Mouse (Mus musculus): ENCODE measurements around the gene Acad9. TPM values are rescaled to one million over a fixed set of nuclear protein-coding genes. Genes with fewer than 3 reads are reported as not detected.

Gene Acad9
- polyA plus RNA-seq, 1 experiment from 2014 or later = 98.3 TPM

GRCm38 (mm10) chr3:36070436-36070835 lies 4.7 kb downstream of the Acad9 start:
- H3K4me1 ChIP-seq = peaks cover 11% of the 10 kb centered on the region
- H3K9me3 ChIP-seq = no peaks in the 10 kb centered on the region
- DNase-seq (ENCODE audit: low spot score) = no peak
- H3K36me3 ChIP-seq (replicated peaks) = peaks cover 44% of the 10 kb centered on the region
- no peak overlapping the region for H3K27ac ChIP-seq (replicated peaks)
- no peak overlapping the region for H3K4me3 ChIP-seq
- no peaks in the 10 kb centered on the region for H3K27me3 ChIP-seq (replicated peaks; ENCODE audit: low read depth, poor library complexity, severe bottlenecking)
- 96% methylated on average over 4 of the region's 4 CpGs for WGBS

- DNase-seq (ENCODE audit: low spot score) = no peak
- H3K36me3 ChIP-seq (replicated peaks) = peaks cover 51% of the 10 kb centered on the region
- peaks cover 11% of the 10 kb centered on the region for H3K4me1 ChIP-seq
- no peaks in the 10 kb centered on the region for H3K9me3 ChIP-seq
- no peaks in the 10 kb centered on the region for H3K27me3 ChIP-seq (replicated peaks; ENCODE audit: low read depth, poor library complexity, severe bottlenecking)
- 94% methylated on average over 5 of the region's 5 CpGs for WGBS
- no peak overlapping the region for H3K4me3 ChIP-seq
- no peak overlapping the region for H3K27ac ChIP-seq (replicated peaks)
These were observed 5.3 kb downstream of the Acad9 start for GRCm38 (mm10) chr3:36071047-36071446.

GRCm38 (mm10) chr3:36074231-36074630 lies 8.5 kb downstream of the Acad9 start:
- no peak overlapping the region for H3K27ac ChIP-seq (replicated peaks)
- no peak overlapping the region for H3K4me3 ChIP-seq
- no peaks in the 10 kb centered on the region for H3K27me3 ChIP-seq (replicated peaks; ENCODE audit: low read depth, poor library complexity, severe bottlenecking)
- DNase-seq (ENCODE audit: low spot score) = no peak
- H3K36me3 ChIP-seq (replicated peaks) = peaks cover 80% of the 10 kb centered on the region
- WGBS = 96% methylated on average over 6 of the region's 6 CpGs
- H3K4me1 ChIP-seq = no peaks in the 10 kb centered on the region
- no peaks in the 10 kb centered on the region for H3K9me3 ChIP-seq

GRCm38 (mm10) chr3:36075466-36075865 lies 9.7 kb downstream of the Acad9 start:
- Histone ChIP-seq H3K27ac (replicated peaks) (no peak overlapping the region), H3K4me1 (no peaks in the 10 kb centered on the region), H3K36me3 (replicated peaks) (peaks cover 85% of the 10 kb centered on the region), H3K4me3 (no peak overlapping the region), H3K9me3 (no peaks in the 10 kb centered on the region), H3K27me3 (replicated peaks; ENCODE audit: low read depth, poor library complexity, severe bottlenecking) (no peaks in the 10 kb centered on the region)
- 94% methylated on average over 6 of the region's 6 CpGs for WGBS
- DNase-seq (ENCODE audit: low spot score) = no peak

- Histone ChIP-seq H3K27me3 (replicated peaks; ENCODE audit: low read depth, poor library complexity, severe bottlenecking) (no peaks in the 10 kb centered on the region), H3K4me1 (no peaks in the 10 kb centered on the region), H3K36me3 (replicated peaks) (peaks cover 93% of the 10 kb centered on the region), H3K4me3 (no peak overlapping the region), H3K9me3 (no peaks in the 10 kb centered on the region), H3K27ac (replicated peaks) (no peak overlapping the region)
- no peak for DNase-seq (ENCODE audit: low spot score)
- WGBS = 91% methylated on average over 3 of the region's 3 CpGs
These were observed 11.6 kb downstream of the Acad9 start for GRCm38 (mm10) chr3:36077386-36077785.

GRCm38 (mm10) chr3:36079886-36080285 lies 14.1 kb downstream of the Acad9 start:
- H3K9me3 ChIP-seq = no peaks in the 10 kb centered on the region
- peaks cover 96% of the 10 kb centered on the region for H3K36me3 ChIP-seq (replicated peaks)
- no peak for DNase-seq (ENCODE audit: low spot score)
- no peaks in the 10 kb centered on the region for H3K27me3 ChIP-seq (replicated peaks; ENCODE audit: low read depth, poor library complexity, severe bottlenecking)
- H3K4me3 ChIP-seq = no peak overlapping the region
- no peaks in the 10 kb centered on the region for H3K4me1 ChIP-seq
- no peak overlapping the region for H3K27ac ChIP-seq (replicated peaks)
- WGBS = 88% methylated on average over 5 of the region's 5 CpGs

- no peak overlapping the region for H3K4me3 ChIP-seq
- no peaks in the 10 kb centered on the region for H3K4me1 ChIP-seq
- peaks cover 96% of the 10 kb centered on the region for H3K36me3 ChIP-seq (replicated peaks)
- H3K27me3 ChIP-seq (replicated peaks; ENCODE audit: low read depth, poor library complexity, severe bottlenecking) = no peaks in the 10 kb centered on the region
- DNase-seq (ENCODE audit: low spot score) = no peak
- no peak overlapping the region for H3K27ac ChIP-seq (replicated peaks)
- no peaks in the 10 kb centered on the region for H3K9me3 ChIP-seq
- 95% methylated on average over 5 of the region's 5 CpGs for WGBS
These were observed 15.0 kb downstream of the Acad9 start for GRCm38 (mm10) chr3:36080741-36081140.

GRCm38 (mm10) chr3:36082843-36083242 lies 17.1 kb downstream of the Acad9 start:
- Histone ChIP-seq H3K36me3 (replicated peaks) (peaks cover 96% of the 10 kb centered on the region), H3K4me3 (no peak overlapping the region), H3K9me3 (no peaks in the 10 kb centered on the region), H3K4me1 (no peaks in the 10 kb centered on the region), H3K27ac (replicated peaks) (no peak overlapping the region), H3K27me3 (replicated peaks; ENCODE audit: low read depth, poor library complexity, severe bottlenecking) (no peaks in the 10 kb centered on the region)
- 95% methylated on average over 4 of the region's 4 CpGs for WGBS
- DNase-seq (ENCODE audit: low spot score) = no peak

- DNase-seq (ENCODE audit: low spot score) = no peak
- H3K4me1 ChIP-seq = no peaks in the 10 kb centered on the region
- no peaks in the 10 kb centered on the region for H3K9me3 ChIP-seq
- H3K4me3 ChIP-seq = no peak overlapping the region
- no peak overlapping the region for H3K27ac ChIP-seq (replicated peaks)
- H3K27me3 ChIP-seq (replicated peaks; ENCODE audit: low read depth, poor library complexity, severe bottlenecking) = no peaks in the 10 kb centered on the region
- WGBS = 93% methylated on average over 7 of the region's 7 CpGs
- H3K36me3 ChIP-seq (replicated peaks) = peaks cover 96% of the 10 kb centered on the region
These were observed 17.6 kb downstream of the Acad9 start for GRCm38 (mm10) chr3:36083381-36083780.

- no peaks in the 10 kb centered on the region for H3K4me1 ChIP-seq
- no peak overlapping the region for H3K27ac ChIP-seq (replicated peaks)
- 96% methylated on average over 5 of the region's 5 CpGs for WGBS
- no peaks in the 10 kb centered on the region for H3K9me3 ChIP-seq
- no peak for DNase-seq (ENCODE audit: low spot score)
- H3K27me3 ChIP-seq (replicated peaks; ENCODE audit: low read depth, poor library complexity, severe bottlenecking) = no peaks in the 10 kb centered on the region
- H3K36me3 ChIP-seq (replicated peaks) = peaks cover 96% of the 10 kb centered on the region
- H3K4me3 ChIP-seq = no peak overlapping the region
These were observed 19.6 kb downstream of the Acad9 start for GRCm38 (mm10) chr3:36085394-36085793.

GRCm38 (mm10) chr3:36087591-36087990 lies 21.8 kb downstream of the Acad9 start:
- WGBS = 92% methylated on average over 9 of the region's 9 CpGs
- no peak overlapping the region for H3K4me3 ChIP-seq
- no peaks in the 10 kb centered on the region for H3K9me3 ChIP-seq
- H3K27me3 ChIP-seq (replicated peaks; ENCODE audit: low read depth, poor library complexity, severe bottlenecking) = no peaks in the 10 kb centered on the region
- H3K36me3 ChIP-seq (replicated peaks) = peaks cover 91% of the 10 kb centered on the region
- no peak overlapping the region for H3K27ac ChIP-seq (replicated peaks)
- DNase-seq (ENCODE audit: low spot score) = no peak
- H3K4me1 ChIP-seq = no peaks in the 10 kb centered on the region

GRCm38 (mm10) chr3:36095371-36095770 lies 29.6 kb downstream of the Acad9 start:
- no peaks in the 10 kb centered on the region for H3K27me3 ChIP-seq (replicated peaks; ENCODE audit: low read depth, poor library complexity, severe bottlenecking)
- no peaks in the 10 kb centered on the region for H3K4me1 ChIP-seq
- peaks cover 24% of the 10 kb centered on the region for H3K36me3 ChIP-seq (replicated peaks)
- no peak for DNase-seq (ENCODE audit: low spot score)
- no peak overlapping the region for H3K27ac ChIP-seq (replicated peaks)
- no peak overlapping the region for H3K4me3 ChIP-seq
- 90% methylated on average over 2 of the region's 2 CpGs for WGBS
- H3K9me3 ChIP-seq = no peaks in the 10 kb centered on the region

GRCm38 (mm10) chr3:36116076-36116475 lies 50.3 kb downstream of the Acad9 start:
- Histone ChIP-seq H3K9me3 (no peaks in the 10 kb centered on the region), H3K36me3 (replicated peaks) (no peaks in the 10 kb centered on the region), H3K27ac (replicated peaks) (no peak overlapping the region), H3K27me3 (replicated peaks; ENCODE audit: low read depth, poor library complexity, severe bottlenecking) (no peaks in the 10 kb centered on the region), H3K4me3 (no peak overlapping the region), H3K4me1 (no peaks in the 10 kb centered on the region)
- DNase-seq (ENCODE audit: low spot score) = no peak
- 84% methylated on average over 4 of the region's 4 CpGs for WGBS

Measured in embryonic facial prominence, embryonic 10.5 days (tissue).